Mouse (Mus musculus) liver, adult 2 months (tissue): ENCODE measurements around the gene Kif26b. TPM values are rescaled to one million over a fixed set of nuclear protein-coding genes. Genes with fewer than 3 reads are reported as not detected.
A peak's percentile ranks its signal among the peaks of the same experiment; 100 is the strongest.

Source experiments
- DNase-seq: peaks from one replicate; pipeline ENCODE4 v3.0.0-alpha.2; 2011; ENCODE audit warnings: low read depth, low spot score; ENCODE audit errors: extremely low read depth
- H3K27ac ChIP-seq: fragments of 200-500 bp; replicated peaks from 2 replicates; pipeline ENCODE4 v1.5.1; 2012; ENCODE audit warnings: low read depth, mild to moderate bottlenecking, control low read depth, inconsistent platforms, low read length; ENCODE audit not compliant: insufficient read depth
- H3K27me3 ChIP-seq: fragments of 200-500 bp; 2 replicates; pipeline ENCODE4 v1.6.1; 2012; ENCODE audit warnings: mild to moderate bottlenecking, moderate library complexity, low read length, inconsistent platforms; ENCODE audit not compliant: control insufficient read depth, insufficient read depth
- H3K36me3 ChIP-seq: fragments of 200-500 bp; 2 replicates; pipeline ENCODE4 v1.6.1; 2012; ENCODE audit warnings: low read length, inconsistent platforms; ENCODE audit not compliant: control insufficient read depth, insufficient read depth
- H3K4me1 ChIP-seq: fragments of 200-500 bp; 2 replicates; pipeline ENCODE4 v1.6.1; 2011; ENCODE audit warnings: low read length; ENCODE audit not compliant: control insufficient read depth, insufficient read depth
- H3K4me3 ChIP-seq: fragments of 200-500 bp; 2 replicates; pipeline ENCODE4 v1.5.1; 2011; ENCODE audit warnings: low read depth, mild to moderate bottlenecking, control low read depth, low read length, moderate library complexity; ENCODE audit not compliant: insufficient read depth
- H3K79me2 ChIP-seq: fragments of 200-500 bp; 2 replicates; pipeline ENCODE4 v1.6.1; 2012; ENCODE audit warnings: inconsistent platforms, mild to moderate bottlenecking, low read length, moderate library complexity; ENCODE audit not compliant: control insufficient read depth, insufficient read depth
- H3K9ac ChIP-seq: fragments of 200-500 bp; 2 replicates; pipeline ENCODE4 v1.6.1; 2012; ENCODE audit warnings: low read depth, mild to moderate bottlenecking, control low read depth, inconsistent platforms, low read length
- CTCF ChIP-seq: fragments of 200-500 bp; IDR thresholded peaks from 2 replicates; pipeline ENCODE4 v1.5.1; 2011; ENCODE audit warnings: low read depth, low read length, control low read depth
- POLR2A ChIP-seq: fragments of 200-500 bp; IDR thresholded peaks from 2 replicates; pipeline ENCODE4 v1.6.1; 2011; ENCODE audit warnings: low read length, control low read depth; ENCODE audit not compliant: insufficient read depth; ENCODE audit errors: extremely low read depth
- WGBS: fragments of 180-500 bp; shearing (Covaris S2); methylation state at CpG from one replicate; pipeline ENCODE4 v1.1.7; 2018; 5-methylcytosine and 5-hydroxymethylcytosine counted together
- polyA plus RNA-seq: library from polyadenylated mRNA; depleted of rRNA; stranded (reverse); fragments of >200 nt; gene quantifications from 2 replicates; pipeline ENCODE4 v1.2.3, GENCODE M21; 2012
- total RNA-seq: library from RNA; depleted of rRNA; stranded (reverse); fragments of >200 nt; gene quantifications from 2 replicates; pipeline ENCODE4 v1.2.3, GENCODE M21; 2014

Gene Kif26b
- total and polyA plus RNA-seq, 2 experiments, result 0.10 to 0.28 TPM

- WGBS, result 70% methylated on average over 4 of the region's 4 CpGs
- no peak overlapping the region for H3K4me3 ChIP-seq
- H3K79me2 ChIP-seq, result no peaks in the 10 kb centered on the region
Observed at GRCm38 (mm10) chr1:178689512-178689911, 160.6 kb downstream of the Kif26b start.

GRCm38 (mm10) chr1:178691679-178692078 lies 162.8 kb downstream of the Kif26b start:
- DNase-seq, result no peak
- no peaks in the 10 kb centered on the region for H3K4me1 ChIP-seq
- no peak overlapping the region for H3K27ac ChIP-seq
- no peaks in the 10 kb centered on the region for H3K27me3 ChIP-seq
- WGBS, result 80% methylated on average over 3 of the region's 3 CpGs
- H3K4me3 ChIP-seq, result no peak overlapping the region
- no peaks in the 10 kb centered on the region for H3K36me3 ChIP-seq
- TF ChIP-seq CTCF, result no peak
- H3K79me2 ChIP-seq, result no peaks in the 10 kb centered on the region
- no peak overlapping the region for H3K9ac ChIP-seq

More at GRCm38 (mm10) chr1:178689512-178689911, 160.6 kb downstream of the Kif26b start:
- H3K27me3 ChIP-seq, result no peaks in the 10 kb centered on the region
- no peak overlapping the region for H3K9ac ChIP-seq
- DNase-seq, result no peak
- TF ChIP-seq CTCF (no peak), POLR2A (no peak)
- H3K36me3 ChIP-seq, result no peaks in the 10 kb centered on the region
- H3K4me1 ChIP-seq, result no peaks in the 10 kb centered on the region
- no peak overlapping the region for H3K27ac ChIP-seq

- DNase-seq, result no peak
- Histone ChIP-seq H3K27me3 (no peaks in the 10 kb centered on the region), H3K4me1 (no peaks in the 10 kb centered on the region), H3K4me3 (no peak overlapping the region), H3K36me3 (no peaks in the 10 kb centered on the region), H3K27ac (no peak overlapping the region), H3K9ac (no peak overlapping the region), H3K79me2 (no peaks in the 10 kb centered on the region)
- WGBS, result 81% methylated on average over 4 of the region's 4 CpGs
- TF ChIP-seq CTCF, result no peak
Observed at GRCm38 (mm10) chr1:178700102-178700501, 171.2 kb downstream of the Kif26b start.

GRCm38 (mm10) chr1:178703496-178703895 lies 174.6 kb downstream of the Kif26b start:
- H3K27me3 ChIP-seq, result no peaks in the 10 kb centered on the region
- H3K36me3 ChIP-seq, result no peaks in the 10 kb centered on the region
- TF ChIP-seq POLR2A (no peak), CTCF (no peak)
- no peaks in the 10 kb centered on the region for H3K4me1 ChIP-seq
- DNase-seq, result peak; percentile 29
- no peak overlapping the region for H3K9ac ChIP-seq
- H3K4me3 ChIP-seq, result no peak overlapping the region
- 51% methylated on average over 8 of the region's 8 CpGs for WGBS
- no peak overlapping the region for H3K27ac ChIP-seq
- H3K79me2 ChIP-seq, result no peaks in the 10 kb centered on the region

GRCm38 (mm10) chr1:178707925-178708351 lies 179.0 kb downstream of the Kif26b start:
- 62% methylated on average over 7 of the region's 7 CpGs for WGBS
- Histone ChIP-seq H3K36me3 (no peaks in the 10 kb centered on the region), H3K79me2 (no peaks in the 10 kb centered on the region), H3K27ac (no peak overlapping the region), H3K27me3 (no peaks in the 10 kb centered on the region), H3K9ac (no peak overlapping the region), H3K4me1 (no peaks in the 10 kb centered on the region), H3K4me3 (no peak overlapping the region)
- DNase-seq, result no peak
- TF ChIP-seq CTCF (no peak), POLR2A (no peak)

GRCm38 (mm10) chr1:178708356-178708755 lies 179.4 kb downstream of the Kif26b start:
- DNase-seq, result no peak
- 81% methylated on average over 1 of the region's 1 CpGs for WGBS
- no peak overlapping the region for H3K4me3 ChIP-seq
- no peaks in the 10 kb centered on the region for H3K79me2 ChIP-seq
- H3K9ac ChIP-seq, result no peak overlapping the region
- no peak overlapping the region for H3K27ac ChIP-seq
- H3K27me3 ChIP-seq, result no peaks in the 10 kb centered on the region
- no peaks in the 10 kb centered on the region for H3K36me3 ChIP-seq
- TF ChIP-seq POLR2A (no peak), CTCF (no peak)
- no peaks in the 10 kb centered on the region for H3K4me1 ChIP-seq
